Mouse (Mus musculus) small intestine, adult 2 months (tissue): ENCODE data around the gene Zfp644.

Source experiments
- CTCF ChIP-seq: fragments of 200-500 bp; IDR thresholded peaks from 2 replicates; pipeline ENCODE4 v1.5.1; 2012; ENCODE audit warnings: low read depth, mild to moderate bottlenecking, control low read depth, inconsistent platforms, low read length, moderate library complexity, mixed read lengths; ENCODE audit not compliant: insufficient replicate concordance, insufficient read length; ENCODE audit errors: extremely low read depth
- POLR2A ChIP-seq: fragments of 200-500 bp; IDR thresholded peaks from 2 replicates; pipeline ENCODE4 v1.6.1; 2012; ENCODE audit warnings: low read depth, mild to moderate bottlenecking, control low read depth, inconsistent platforms, low read length, moderate library complexity

DNA sequence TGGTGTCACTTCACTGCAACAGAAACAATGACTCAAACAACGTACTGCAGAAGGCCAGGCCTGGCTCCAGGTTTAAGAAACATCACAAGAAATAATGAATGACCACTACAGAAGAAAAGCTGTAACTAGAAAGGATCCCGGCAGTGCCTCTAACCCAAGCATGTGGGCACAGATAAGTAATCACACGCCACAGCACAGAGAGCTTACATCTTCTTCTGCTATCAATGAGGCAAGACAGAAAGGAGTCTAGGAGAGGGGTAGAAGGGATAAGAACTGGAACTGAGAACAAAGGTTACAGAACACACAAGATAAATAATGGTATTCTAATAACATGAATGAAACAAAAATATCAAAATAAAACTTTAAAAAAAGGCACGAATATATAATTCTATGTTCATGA is 32.2 kb downstream of the Zfp644 start:
- no peak for TF ChIP-seq POLR2A
- no peak for TF ChIP-seq CTCF
